Mouse (Mus musculus) testis, adult 2 months (tissue): ENCODE measurements around the gene Bnc1.

Experiments used
- CTCF ChIP-seq: fragments of 200-500 bp; IDR thresholded peaks from 2 replicates; pipeline ENCODE4 v1.5.1; 2012; ENCODE audit warnings: low read depth, mild to moderate bottlenecking, inconsistent platforms, low read length, moderate library complexity; ENCODE audit not compliant: control insufficient read depth, insufficient read depth, insufficient replicate concordance
- POLR2A ChIP-seq: fragments of 200-500 bp; IDR thresholded peaks from 2 replicates; pipeline ENCODE4 v1.6.1; 2012; ENCODE audit warnings: low read depth, mild to moderate bottlenecking, inconsistent platforms, low read length, moderate library complexity; ENCODE audit not compliant: control insufficient read depth

DNA sequence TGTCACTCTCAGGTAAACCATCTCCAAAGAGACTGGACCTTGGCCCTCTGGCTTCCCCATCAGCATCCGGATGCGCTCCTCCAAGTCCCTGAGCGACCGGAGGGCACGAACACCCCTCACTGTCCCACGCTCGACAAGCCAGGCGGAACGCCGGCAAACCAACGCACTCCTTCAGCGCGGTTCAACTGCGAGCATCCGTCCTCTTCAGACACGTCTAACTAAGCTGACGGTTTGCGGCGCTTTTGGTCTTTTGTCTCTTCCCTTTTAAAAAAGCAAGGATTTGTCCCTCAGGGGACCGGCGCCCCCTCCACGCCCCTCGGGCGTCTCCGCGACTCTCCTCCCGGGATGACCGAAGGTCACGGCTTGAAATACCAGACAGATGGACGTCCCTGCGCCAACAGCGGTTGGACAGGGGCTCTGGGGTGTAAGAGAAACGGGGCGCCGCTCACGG, 456 bp downstream of the Bnc1 start:
- no peak for TF ChIP-seq CTCF
- TF ChIP-seq POLR2A = no peak
